Mouse (Mus musculus) left cerebral cortex, postnatal 14 days (tissue): Measurements from ENCODE around the gene Spp1. TPM values are rescaled to one million over a fixed set of nuclear protein-coding genes. Genes with fewer than 3 reads are reported as not detected.
"Not testable (repeated sequence)": the region's sequence is repeated elsewhere in the genome, so short reads cannot be mapped to it uniquely, and the experiment has no call there.

Source experiments
- DNase-seq, 2 experiments: peaks; one replicate each; pipeline ENCODE4 v3.0.0; 2021 to 2022; ENCODE audit warnings: low spot score in 2 of 2, mixed read lengths in 1 of 2
- intact Hi-C: fragments of 180-260 bp; cut with DNase I; formaldehyde crosslinking; loops from one replicate; pipeline ENCODE4 v1.15.1; 2025
- total RNA-seq, 2 experiments: library from RNA; stranded (reverse); gene quantifications; 2 replicates each; pipeline ENCODE4 v1.2.3; 2021

Gene Spp1
- total RNA-seq, 2 experiments from 2014 or later = 7.5 TPM

GRCm38 (mm10) chr5:104425949-104426348, 9.0 kb upstream of the Spp1 start:
- intact Hi-C loops = no loop called here
- no peak for DNase-seq

GRCm38 (mm10) chr5:104432886-104433285, 2.0 kb upstream of the Spp1 start:
- intact Hi-C loops = loop anchor here (5.0 kb wide), 2 partner anchors 76 to 91 kb away; no protein-coding TSS in a partner anchor
- peak in 1 of 2 experiments; percentile 27 for DNase-seq

GRCm38 (mm10) chr5:104433968-104434565, 851 bp upstream of the Spp1 start:
- DNase-seq = no peak
- intact Hi-C loops = loop anchor here (5.0 kb wide), 2 partner anchors 77 to 92 kb away; no protein-coding TSS in a partner anchor

- intact Hi-C loops = no loop called here
These were observed 1.6 kb downstream of the Spp1 start for GRCm38 (mm10) chr5:104436406-104437076.

GRCm38 (mm10) chr5:104442396-104442795, 7.5 kb downstream of the Spp1 start:
- intact Hi-C loops = no loop called here
- no peak for DNase-seq

More at GRCm38 (mm10) chr5:104436406-104437076, 1.6 kb downstream of the Spp1 start:
- DNase-seq = no peak

GRCm38 (mm10) chr5:104442850-104443249, 7.9 kb downstream of the Spp1 start:
- no peak for DNase-seq
- intact Hi-C loops = no loop called here

- intact Hi-C loops = loop anchor here (5.0 kb wide), 2 partner anchors 104 to 229 kb away; no protein-coding TSS in a partner anchor
- DNase-seq = peak; percentile 76 to 88
These were observed 11.2 kb downstream of the Spp1 start for GRCm38 (mm10) chr5:104446156-104446555.

- intact Hi-C loops = loop anchor here (5.0 kb wide), 2 partner anchors 106 to 231 kb away; no protein-coding TSS in a partner anchor
- DNase-seq = not testable (repeated sequence)
These were observed 13.4 kb downstream of the Spp1 start for GRCm38 (mm10) chr5:104448346-104448745.

- intact Hi-C loops = loop anchor here (5.0 kb wide), 2 partner anchors 107 to 232 kb away; no protein-coding TSS in a partner anchor
- no peak for DNase-seq
These were observed 14.6 kb downstream of the Spp1 start for GRCm38 (mm10) chr5:104449491-104449890.

- intact Hi-C loops = no loop called here
- no peak for DNase-seq
These were observed 18.2 kb downstream of the Spp1 start for GRCm38 (mm10) chr5:104453075-104453474.

GRCm38 (mm10) chr5:104454564-104454963, 19.6 kb downstream of the Spp1 start:
- DNase-seq = no peak
- intact Hi-C loops = no loop called here

- intact Hi-C loops = no loop called here
- peak in 1 of 2 experiments; percentile 62 for DNase-seq
These were observed 24.2 kb downstream of the Spp1 start, which contains the start of gene Pkd2 for GRCm38 (mm10) chr5:104458832-104459705. Pkd2 (plus strand) TSS chr5:104459450.

- DNase-seq = peak; percentile 68 to 78
- intact Hi-C loops = no loop called here
These were observed 25.0 kb downstream of the Spp1 start for GRCm38 (mm10) chr5:104459706-104460455.

- intact Hi-C loops = no loop called here
- peak in 1 of 2 experiments; percentile 3 for DNase-seq
These were observed 25.5 kb downstream of the Spp1 start for GRCm38 (mm10) chr5:104460456-104460838.

GRCm38 (mm10) chr5:104460856-104461255, 25.9 kb downstream of the Spp1 start:
- intact Hi-C loops = no loop called here
- no peak for DNase-seq

GRCm38 (mm10) chr5:104465279-104465678, 30.4 kb downstream of the Spp1 start:
- intact Hi-C loops = no loop called here
- no peak for DNase-seq

GRCm38 (mm10) chr5:104465731-104466130, 30.8 kb downstream of the Spp1 start:
- intact Hi-C loops = no loop called here
- no peak for DNase-seq

GRCm38 (mm10) chr5:104466816-104467215, 31.9 kb downstream of the Spp1 start:
- no peak for DNase-seq
- intact Hi-C loops = no loop called here

GRCm38 (mm10) chr5:104468586-104468985, 33.7 kb downstream of the Spp1 start:
- DNase-seq = no peak
- intact Hi-C loops = no loop called here
